9 mouse cellular contexts compared by ENCODE assay signal in genomic region chr11:117285606-117285931, GRCm38 (mm10).
DNase-seq lines count a peak whose midpoint lies in the region; ATAC-seq and TF ChIP-seq lines count a peak whose summit lies in the region.
"Had no signal": no experiment of that assay in that cellular context is flagged by ENCODE, and none has a peak within 500 bp of the region (broad histone marks: within the 10 kb centered on the region; RNA-seq: fewer than 3 reads in every experiment).

No protein-coding gene starts in this region.

- peak overlapping the region; percentile 78 for H3K27ac ChIP-seq in heart, adult 2 months
- peak overlapping the region; percentile 75 for H3K27ac ChIP-seq in midbrain, embryonic 10.5 days (replicated peaks)
- no peak overlapping the region for H3K27ac ChIP-seq in midbrain, embryonic 14.5 days (replicated peaks; ENCODE audit: low read depth, low read length)
- H3K27ac ChIP-seq in forebrain, embryonic 13.5 days = 0 out of 2 replicates have a peak overlapping the region, but pooled peaks have one; percentile 33
- peak overlapping the region; percentile 90 for H3K27ac ChIP-seq in limb, embryonic 13.5 days

- DNase-seq in heart, adult 2 months = no peak
- no peak for DNase-seq in heart, postnatal 14 days
- no peak for DNase-seq in midbrain, embryonic 10.5 days (ENCODE audit: low spot score)
- DNase-seq in midbrain, embryonic 14.5 days = no peak
- no peak for DNase-seq in right cerebral cortex, postnatal 10 days (ENCODE audit: low spot score in 2 of 2)
- no peak for DNase-seq in retina, postnatal 1 day
- DNase-seq: left cerebral cortex, postnatal 4 days had no signal

- TF ChIP-seq POLR2A in heart, adult 2 months (IDR thresholded peaks at IDR 0.05; ENCODE audit: insufficient read depth, low read depth, low read length) = no peak

- WGBS in heart, adult 2 months = 67% methylated on average over 10 of the region's 10 CpGs
- 61% methylated on average over 10 of the region's 10 CpGs for WGBS in midbrain, embryonic 10.5 days
- 62% methylated on average over 10 of the region's 10 CpGs for WGBS in midbrain, embryonic 14.5 days
- 61% methylated on average over 10 of the region's 10 CpGs for WGBS in forebrain, embryonic 13.5 days
- 41% methylated on average over 10 of the region's 10 CpGs for WGBS in limb, embryonic 13.5 days

- intact Hi-C loops in heart, adult 2 months (cut with DNase I) = loop anchor here (2.0 kb wide), 1 partner anchor 27 kb away; no protein-coding TSS in a partner anchor
- intact Hi-C loops in heart, postnatal 14 days (cut with DNase I) = no loop called here

- H3K4me1 ChIP-seq in heart, adult 2 months (ENCODE audit: control insufficient read depth, insufficient read depth, low read length) = peaks cover 25% of the 10 kb centered on the region
- H3K4me1 ChIP-seq in midbrain, embryonic 10.5 days = peaks cover 62% of the 10 kb centered on the region
- peaks cover 16% of the 10 kb centered on the region for H3K4me1 ChIP-seq in midbrain, embryonic 14.5 days (ENCODE audit: control insufficient read depth, insufficient read depth, low read length)
- peaks cover 29% of the 10 kb centered on the region for H3K4me1 ChIP-seq in forebrain, embryonic 13.5 days
- H3K4me1 ChIP-seq in limb, embryonic 13.5 days = peaks cover 77% of the 10 kb centered on the region

- no peaks in the 10 kb centered on the region; the same call in 1 of the 2 replicates for H3K79me2 ChIP-seq in heart, adult 2 months (replicated peaks; ENCODE audit: control insufficient read depth, insufficient read depth, low read length)

- no peak overlapping the region for H3K9ac ChIP-seq in heart, adult 2 months (ENCODE audit: low read depth, low read length)
- no peak overlapping the region for H3K9ac ChIP-seq in midbrain, embryonic 14.5 days (replicated peaks; ENCODE audit: low read length)
- peak overlapping the region; percentile 44; the same call in 1 of the 2 replicates for H3K9ac ChIP-seq in forebrain, embryonic 13.5 days
- peak overlapping the region; percentile 53 for H3K9ac ChIP-seq in limb, embryonic 13.5 days

- H3K9me3 ChIP-seq in midbrain, embryonic 10.5 days (replicated peaks) = no peaks in the 10 kb centered on the region
- H3K9me3 ChIP-seq in midbrain, embryonic 14.5 days (ENCODE audit: control insufficient read depth, low read length) = no peaks in the 10 kb centered on the region
- H3K9me3 ChIP-seq in forebrain, embryonic 13.5 days (replicated peaks) = no peaks in the 10 kb centered on the region
- H3K9me3 ChIP-seq in limb, embryonic 13.5 days = no peaks in the 10 kb centered on the region

- H3K4me3 ChIP-seq in heart, adult 2 months = no peak overlapping the region
- H3K4me3 ChIP-seq in midbrain, embryonic 10.5 days = no peak overlapping the region
- no peak overlapping the region for H3K4me3 ChIP-seq in midbrain, embryonic 14.5 days (replicated peaks; ENCODE audit: low read depth, low read length)
- no peak overlapping the region for H3K4me3 ChIP-seq in forebrain, embryonic 13.5 days
- no peak overlapping the region for H3K4me3 ChIP-seq in limb, embryonic 13.5 days

- no peak overlapping the region for H3K4me2 ChIP-seq in midbrain, embryonic 14.5 days (ENCODE audit: low read length)
- no peak overlapping the region for H3K4me2 ChIP-seq in forebrain, embryonic 13.5 days
- H3K4me2 ChIP-seq in limb, embryonic 13.5 days (replicated peaks) = peak overlapping the region; percentile 32

- no peaks in the 10 kb centered on the region for H3K36me3 ChIP-seq in heart, adult 2 months (ENCODE audit: control insufficient read depth, insufficient read depth, low read length)
- H3K36me3 ChIP-seq in midbrain, embryonic 10.5 days = peaks cover 44% of the 10 kb centered on the region
- H3K36me3 ChIP-seq in midbrain, embryonic 14.5 days (ENCODE audit: control insufficient read depth, insufficient read depth, low read length) = no peaks in the 10 kb centered on the region
- peaks cover 7% of the 10 kb centered on the region for H3K36me3 ChIP-seq in forebrain, embryonic 13.5 days (ENCODE audit: poor library complexity, severe bottlenecking)
- peaks cover 36% of the 10 kb centered on the region for H3K36me3 ChIP-seq in limb, embryonic 13.5 days

- H3K27me3 ChIP-seq in heart, adult 2 months (ENCODE audit: control insufficient read depth, insufficient read depth, low read length) = no peaks in the 10 kb centered on the region
- H3K27me3 ChIP-seq in midbrain, embryonic 10.5 days (ENCODE audit: low read depth, poor library complexity, severe bottlenecking) = no peaks in the 10 kb centered on the region
- H3K27me3 ChIP-seq in midbrain, embryonic 14.5 days (ENCODE audit: control insufficient read depth, insufficient read depth, low read length) = no peaks in the 10 kb centered on the region
- no peaks in the 10 kb centered on the region for H3K27me3 ChIP-seq in forebrain, embryonic 13.5 days
- H3K27me3 ChIP-seq in limb, embryonic 13.5 days = no peaks in the 10 kb centered on the region

- no peak for TF ChIP-seq EP300 in heart, adult 2 months (IDR thresholded peaks at IDR 0.05; ENCODE audit: insufficient read depth, low read depth, low read length)

- TF ChIP-seq CTCF in heart, adult 2 months (IDR thresholded peaks at IDR 0.05) = no peak

- no peak for ATAC-seq in midbrain, embryonic 14.5 days (ENCODE audit: low FRiP score, low TSS enrichment)
- no peak for ATAC-seq in forebrain, embryonic 13.5 days
- no peak for ATAC-seq in limb, embryonic 13.5 days (ENCODE audit: low FRiP score, low read depth)

Comparison
In these comparisons a context has a peak if more than half of its experiments do, and no peak if none do; other contexts are left out.
1. H3K9ac ChIP-seq: peak in forebrain, embryonic 13.5 days (single experiment) and limb, embryonic 13.5 days (single experiment); none in heart, adult 2 months (single experiment) and midbrain, embryonic 14.5 days (single experiment).